Mouse (Mus musculus) naive thymus-derived CD4-positive, alpha-beta T cell, adult 5 months (primary cell): ENCODE measurements around the gene Smim27. TPM values are rescaled to one million over a fixed set of nuclear protein-coding genes. Genes with fewer than 3 reads are reported as not detected.

ENCODE experiments used
- polyA plus RNA-seq: library from polyadenylated mRNA; unstranded; fragments of 100-300 nt; shearing (Covaris generic); gene quantifications from one replicate; pipeline ENCODE4 v1.2.1, GENCODE M21; 2017

Smim27 gene
- 50.3 TPM for polyA plus RNA-seq

GRCm38 (mm10) chr4:40269430-40270032 is at the start of gene Smim27, which contains the start of gene Topors:
TSS of gene Smim27 (plus strand) at chr4:40269579.
TSS of gene Topors (minus strand) at chr4:40269850.

GRCm38 (mm10) chr4:40239409-40240271 is 29.7 kb upstream of the Smim27 start, which contains the start of gene Ddx58:
TSS of gene Ddx58 (minus strand) at chr4:40239828.

GRCm38 (mm10) chr4:40279276-40279900 is 10.0 kb downstream of the Smim27 start, which contains the start of gene Ndufb6:
TSS of gene Ndufb6 (minus strand) at chr4:40279421.

Other genes starting within 250 kb of the Smim27 start
- gene Aco1, start 126.5 kb upstream of the Smim27 start, polyA plus RNA-seq, result 19.2 TPM
- gene Ddx58, start 29.8 kb upstream of the Smim27 start, polyA plus RNA-seq, result 79.0 TPM
- gene Topors, start 271 bp downstream of the Smim27 start, polyA plus RNA-seq, result 52.3 TPM
- 64.3 TPM for gene Ndufb6, start 9.8 kb downstream of the Smim27 start, polyA plus RNA-seq
- 0.10 TPM for gene Tmem215, start 202.6 kb downstream of the Smim27 start, polyA plus RNA-seq